Mouse (Mus musculus): ENCODE data around the gene Serpina3g. TPM values are rescaled to one million over a fixed set of nuclear protein-coding genes. Genes with fewer than 3 reads are reported as not detected.

The Serpina3g gene
- total and polyA plus RNA-seq, 2 experiments from 2014 or later: 0.78 to 1.7 TPM

DNA sequence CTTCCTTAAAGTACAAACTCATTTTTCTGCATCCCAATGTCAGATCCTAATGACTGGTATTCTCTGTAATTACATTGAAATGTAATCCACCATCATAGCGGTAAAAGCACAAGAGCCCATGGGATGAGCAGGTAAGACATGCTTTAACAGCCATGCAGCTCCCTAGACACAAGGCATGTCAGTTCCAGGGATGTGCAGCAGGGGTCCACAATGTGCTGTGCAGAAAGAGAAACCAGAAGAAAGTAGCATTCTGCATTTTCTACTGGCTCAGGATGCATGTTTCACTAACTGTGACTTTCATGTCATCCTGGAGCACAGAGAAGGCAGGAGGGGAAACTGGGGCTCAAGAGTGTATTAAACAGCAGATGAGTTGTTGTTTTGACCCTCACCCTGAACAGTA is 9.0 kb downstream of the Serpina3g start:
- DNase-seq (ENCODE audit: low spot score) (peak; percentile 63), ATAC-seq (no peak)
- Histone ChIP-seq H3K9ac (replicated peaks; ENCODE audit: low read length) (no peak overlapping the region), H3K4me2 (ENCODE audit: low read depth, low read length) (no peak overlapping the region), H3K27ac (no peak overlapping the region), H3K4me1 (ENCODE audit: insufficient read depth, low read length) (no peaks in the 10 kb centered on the region; the same call in 1 of the 2 replicates), H3K27me3 (ENCODE audit: insufficient read depth, low read length) (no peaks in the 10 kb centered on the region), H3K36me3 (ENCODE audit: insufficient read depth, low read length) (no peaks in the 10 kb centered on the region), H3K9me3 (ENCODE audit: low read length) (no peaks in the 10 kb centered on the region), H3K4me3 (ENCODE audit: low read length) (no peak overlapping the region)
- WGBS: 61% methylated on average over 1 of the region's 1 CpGs
- TF ChIP-seq CTCF (IDR thresholded peaks at IDR 0.05; ENCODE audit: low read depth): peak; percentile 79

DNA sequence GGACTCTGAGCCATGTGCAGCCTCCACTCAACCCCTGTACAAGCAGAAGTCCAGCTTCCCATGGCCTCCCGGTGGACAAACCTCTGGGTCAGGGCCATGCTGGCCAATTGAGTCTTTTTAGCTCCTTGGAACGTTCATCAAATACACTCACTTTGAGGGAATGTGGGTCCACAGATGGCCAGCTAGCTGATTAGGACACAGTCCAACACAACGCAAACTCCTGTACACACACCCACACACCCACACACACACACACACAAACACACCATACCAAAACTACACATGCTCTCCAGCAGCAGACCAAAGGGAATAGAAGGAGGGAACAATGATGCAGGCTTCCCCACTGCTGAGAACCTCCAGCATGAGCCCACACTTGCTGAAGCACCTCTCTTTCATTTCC is 9.6 kb downstream of the Serpina3g start:
- 57% methylated on average over 3 of the region's 3 CpGs for WGBS
- Histone ChIP-seq H3K4me1 (ENCODE audit: insufficient read depth, low read length) (no peaks in the 10 kb centered on the region; the same call in 1 of the 2 replicates), H3K4me3 (ENCODE audit: low read length) (no peak overlapping the region), H3K27ac (no peak overlapping the region), H3K27me3 (ENCODE audit: insufficient read depth, low read length) (no peaks in the 10 kb centered on the region), H3K9me3 (ENCODE audit: low read length) (no peaks in the 10 kb centered on the region), H3K4me2 (ENCODE audit: low read depth, low read length) (no peak overlapping the region), H3K9ac (replicated peaks; ENCODE audit: low read length) (no peak overlapping the region), H3K36me3 (ENCODE audit: insufficient read depth, low read length) (no peaks in the 10 kb centered on the region)
- no peak for DNase-seq (ENCODE audit: low spot score)
- ATAC-seq: no peak
- no peak for TF ChIP-seq CTCF (IDR thresholded peaks at IDR 0.05; ENCODE audit: low read depth)

DNA sequence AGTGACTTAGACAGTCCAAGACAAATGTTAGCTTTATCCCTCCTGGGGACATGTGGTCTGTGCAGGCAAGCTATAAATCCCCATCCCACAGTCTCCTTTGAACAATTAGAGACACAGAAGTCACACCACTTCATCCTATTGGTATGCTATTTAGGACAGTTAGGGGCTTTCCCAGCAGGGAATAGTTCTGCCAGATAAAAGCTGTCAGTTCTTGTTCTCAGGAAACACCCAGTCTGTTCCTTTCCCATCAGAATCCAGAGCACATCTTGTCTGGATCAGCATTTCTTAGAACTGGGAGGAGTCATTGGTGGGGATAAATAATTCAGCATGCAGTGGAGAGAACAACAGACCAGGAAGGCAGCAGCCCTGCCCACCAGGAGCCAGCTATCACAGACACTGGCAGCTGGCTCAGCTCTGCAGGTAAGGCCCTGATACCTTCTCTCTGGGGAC is 11.5 kb downstream of the Serpina3g start:
- Histone ChIP-seq H3K4me2 (ENCODE audit: low read depth, low read length) (no peak overlapping the region), H3K36me3 (ENCODE audit: insufficient read depth, low read length) (no peaks in the 10 kb centered on the region), H3K4me1 (ENCODE audit: insufficient read depth, low read length) (no peaks in the 10 kb centered on the region; the same call in 1 of the 2 replicates), H3K9me3 (ENCODE audit: low read length) (no peaks in the 10 kb centered on the region), H3K27me3 (ENCODE audit: insufficient read depth, low read length) (no peaks in the 10 kb centered on the region), H3K9ac (replicated peaks; ENCODE audit: low read length) (no peak overlapping the region), H3K27ac (no peak overlapping the region), H3K4me3 (ENCODE audit: low read length) (no peak overlapping the region)
- DNase-seq (ENCODE audit: low spot score) (peak; percentile 24), ATAC-seq (peak; percentile 51)
- no peak for TF ChIP-seq CTCF (IDR thresholded peaks at IDR 0.05; ENCODE audit: low read depth)

DNA sequence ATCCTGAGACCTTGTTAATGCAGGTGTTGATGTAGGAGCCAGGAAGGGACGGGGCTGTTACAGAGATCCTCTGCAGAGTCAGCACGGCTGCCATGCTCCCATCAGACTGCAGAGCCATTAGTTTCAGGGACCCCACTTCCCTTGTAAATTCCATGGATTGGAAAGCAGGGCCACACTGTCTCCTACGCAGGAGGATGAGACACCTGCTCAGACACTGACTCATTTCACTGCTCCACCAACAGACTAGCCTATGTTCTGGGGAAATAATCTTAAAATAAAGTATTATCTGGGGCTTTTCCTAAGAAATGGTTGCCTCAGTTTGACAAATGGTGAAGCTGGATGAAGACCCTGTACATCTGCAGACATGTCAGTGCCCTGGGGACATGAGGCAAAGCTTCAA is 12.2 kb downstream of the Serpina3g start:
- H3K36me3 ChIP-seq (ENCODE audit: insufficient read depth, low read length): no peaks in the 10 kb centered on the region
- H3K4me1 ChIP-seq (ENCODE audit: insufficient read depth, low read length): no peaks in the 10 kb centered on the region; the same call in 1 of the 2 replicates
- no peak overlapping the region for H3K9ac ChIP-seq (replicated peaks; ENCODE audit: low read length)
- H3K9me3 ChIP-seq (ENCODE audit: low read length): no peaks in the 10 kb centered on the region
- H3K4me3 ChIP-seq (ENCODE audit: low read length): no peak overlapping the region
- DNase-seq (ENCODE audit: low spot score): no peak
- WGBS: 77% methylated on average over 3 of the region's 3 CpGs
- H3K4me2 ChIP-seq (ENCODE audit: low read depth, low read length): no peak overlapping the region
- TF ChIP-seq CTCF (IDR thresholded peaks at IDR 0.05; ENCODE audit: low read depth): no peak
- H3K27me3 ChIP-seq (ENCODE audit: insufficient read depth, low read length): no peaks in the 10 kb centered on the region
- ATAC-seq: no peak
- no peak overlapping the region for H3K27ac ChIP-seq

DNA sequence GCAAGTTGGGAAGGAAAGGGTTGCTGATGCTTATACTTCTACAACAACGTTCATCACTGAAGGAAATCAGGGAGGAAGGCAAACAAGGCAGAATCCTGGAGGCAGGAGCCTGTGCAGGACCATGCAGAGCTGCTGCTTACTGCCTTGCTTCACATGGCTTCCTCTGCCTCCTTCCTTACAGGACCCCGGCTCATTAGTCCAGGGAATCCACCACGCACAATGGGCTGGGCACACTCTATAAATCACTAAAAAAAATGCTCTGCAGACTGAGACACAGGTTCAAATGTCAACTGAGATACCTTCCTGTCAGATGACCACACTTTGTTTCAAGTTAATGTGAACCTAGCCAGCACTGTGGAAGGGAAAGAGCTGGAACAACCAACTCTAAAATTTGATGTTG is 25.0 kb downstream of the Serpina3g start:
- H3K9ac ChIP-seq (replicated peaks; ENCODE audit: low read length): no peak overlapping the region
- 60% methylated on average over 3 of the region's 3 CpGs for WGBS
- H3K36me3 ChIP-seq (ENCODE audit: insufficient read depth, low read length): no peaks in the 10 kb centered on the region
- DNase-seq (ENCODE audit: low spot score) (no peak), ATAC-seq (no peak)
- H3K9me3 ChIP-seq (ENCODE audit: low read length): no peaks in the 10 kb centered on the region
- H3K27me3 ChIP-seq (ENCODE audit: insufficient read depth, low read length): no peaks in the 10 kb centered on the region
- H3K4me2 ChIP-seq (ENCODE audit: low read depth, low read length): no peak overlapping the region
- no peak overlapping the region for H3K4me3 ChIP-seq (ENCODE audit: low read length)
- H3K4me1 ChIP-seq (ENCODE audit: insufficient read depth, low read length): no peaks in the 10 kb centered on the region
- TF ChIP-seq CTCF (IDR thresholded peaks at IDR 0.05; ENCODE audit: low read depth): no peak
- H3K27ac ChIP-seq: no peak overlapping the region

DNA sequence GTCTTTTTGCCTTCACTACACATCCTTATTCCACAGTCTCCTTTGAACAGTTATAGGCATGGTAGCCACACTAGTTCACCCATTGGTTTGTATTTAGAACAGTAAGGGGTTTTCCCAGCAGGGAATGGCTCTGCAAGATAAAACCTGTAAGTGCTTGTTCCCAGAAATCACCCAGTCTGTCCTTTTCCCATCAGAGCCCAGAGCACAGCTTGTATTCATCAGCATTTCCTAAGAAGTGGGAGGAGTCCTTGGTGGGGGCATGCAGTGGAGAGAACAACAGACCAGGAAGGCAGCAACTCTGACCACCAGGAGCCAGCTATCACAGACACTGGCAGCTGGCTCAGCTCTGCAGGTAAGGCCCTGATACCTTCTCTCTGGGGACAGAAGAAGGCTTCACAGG is 26.8 kb downstream of the Serpina3g start, which contains the start of gene Serpina3i:
TSS of gene Serpina3i (plus strand) at position 260 of the 400 bp plus-strand sequence.
- H3K36me3 ChIP-seq (ENCODE audit: insufficient read depth, low read length): no peaks in the 10 kb centered on the region

DNA sequence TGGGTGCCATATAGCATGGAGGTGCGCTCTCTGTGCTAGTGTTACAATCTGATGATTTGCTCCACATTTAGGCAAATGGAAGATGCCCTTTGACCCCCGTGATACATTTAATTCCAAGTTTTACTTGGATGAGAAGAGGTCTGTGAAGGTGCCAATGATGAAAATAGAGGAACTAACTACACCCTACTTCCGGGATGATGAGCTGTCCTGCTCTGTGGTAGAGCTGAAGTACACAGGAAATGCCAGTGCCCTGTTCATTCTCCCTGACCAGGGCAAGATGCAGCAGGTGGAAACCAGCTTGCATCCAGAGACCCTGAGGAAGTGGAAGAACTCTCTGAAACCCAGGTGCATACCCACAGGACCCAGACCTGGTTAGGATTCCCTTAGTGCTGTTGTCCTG is 30.3 kb downstream of the Serpina3g start:
- H3K4me2 ChIP-seq (ENCODE audit: low read depth, low read length): no peak overlapping the region
- ATAC-seq (no peak), DNase-seq (ENCODE audit: low spot score) (no peak)
- H3K27ac ChIP-seq: no peak overlapping the region
- no peak overlapping the region for H3K9ac ChIP-seq (replicated peaks; ENCODE audit: low read length)
- H3K9me3 ChIP-seq (ENCODE audit: low read length): no peaks in the 10 kb centered on the region
- no peak for TF ChIP-seq CTCF (IDR thresholded peaks at IDR 0.05; ENCODE audit: low read depth)
- H3K27me3 ChIP-seq (ENCODE audit: insufficient read depth, low read length): no peaks in the 10 kb centered on the region
- H3K4me3 ChIP-seq (ENCODE audit: low read length): no peak overlapping the region
- no peaks in the 10 kb centered on the region for H3K4me1 ChIP-seq (ENCODE audit: insufficient read depth, low read length)
- 83% methylated on average over 3 of the region's 3 CpGs for WGBS
- H3K36me3 ChIP-seq (ENCODE audit: insufficient read depth, low read length): no peaks in the 10 kb centered on the region

More for the DNA sequence above, 26.8 kb downstream of the Serpina3g start, which contains the start of gene Serpina3i:
- no peak within 1 kb of the TSS for H3K9ac ChIP-seq (replicated peaks; ENCODE audit: low read length)
- no peaks in the 10 kb centered on the region for H3K4me1 ChIP-seq (ENCODE audit: insufficient read depth, low read length)
- ATAC-seq (no peak), DNase-seq (ENCODE audit: low spot score) (no peak)
- H3K4me2 ChIP-seq (ENCODE audit: low read depth, low read length): no peak within 1 kb of the TSS
- no peak for TF ChIP-seq CTCF (IDR thresholded peaks at IDR 0.05; ENCODE audit: low read depth)
- H3K27ac ChIP-seq: no peak within 1 kb of the TSS
- no peak within 1 kb of the TSS for H3K4me3 ChIP-seq (ENCODE audit: low read length)
- no peaks in the 10 kb centered on the region for H3K9me3 ChIP-seq (ENCODE audit: low read length)
- H3K27me3 ChIP-seq (ENCODE audit: insufficient read depth, low read length): no peaks in the 10 kb centered on the region

All from hindbrain, postnatal 0 days (tissue).